Mouse (Mus musculus): ENCODE results near the gene Olfr504. TPM values are rescaled to one million over a fixed set of nuclear protein-coding genes. Genes with fewer than 3 reads are reported as not detected.

Gene Olfr504
- polyA plus RNA-seq, 1 experiment from 2014 or later: not detected

Other genes with a start within 250 kb of the Olfr504 start
- gene Olfr492, start 242.1 kb downstream of the Olfr504 start, polyA plus RNA-seq (2014; fragmentation: Nextera tagmentation; extraction: Ambion mirVana): not detected in 2 replicates
- not detected in 2 replicates for gene Olfr493, start 218.8 kb downstream of the Olfr504 start, polyA plus RNA-seq (2014; fragmentation: Nextera tagmentation; extraction: Ambion mirVana)
- gene Olfr494, start 200.5 kb downstream of the Olfr504 start, polyA plus RNA-seq (2014; fragmentation: Nextera tagmentation; extraction: Ambion mirVana): not detected in 2 replicates
- not detected in 2 replicates for gene Olfr495, start 172.6 kb downstream of the Olfr504 start, polyA plus RNA-seq (2014; fragmentation: Nextera tagmentation; extraction: Ambion mirVana)
- gene Olfr497, start 145.4 kb downstream of the Olfr504 start, polyA plus RNA-seq (2014; fragmentation: Nextera tagmentation; extraction: Ambion mirVana): not detected in 2 replicates
- gene Olfr498, start 100.5 kb downstream of the Olfr504 start, polyA plus RNA-seq (2014; fragmentation: Nextera tagmentation; extraction: Ambion mirVana): not detected in 2 replicates
- gene Olfr502, start 40.7 kb downstream of the Olfr504 start, polyA plus RNA-seq (2014; fragmentation: Nextera tagmentation; extraction: Ambion mirVana): not detected in 2 replicates
- gene Olfr503, start 21.3 kb downstream of the Olfr504 start, polyA plus RNA-seq (2014; fragmentation: Nextera tagmentation; extraction: Ambion mirVana): not detected in 2 replicates
- not detected in 2 replicates for gene Olfr506, start 45.0 kb upstream of the Olfr504 start, polyA plus RNA-seq (2014; fragmentation: Nextera tagmentation; extraction: Ambion mirVana)
- not detected in 2 replicates for gene Olfr507, start 56.0 kb upstream of the Olfr504 start, polyA plus RNA-seq (2014; fragmentation: Nextera tagmentation; extraction: Ambion mirVana)
- not detected in 2 replicates for gene Olfr508, start 64.2 kb upstream of the Olfr504 start, polyA plus RNA-seq (2014; fragmentation: Nextera tagmentation; extraction: Ambion mirVana)
- not detected in 2 replicates for gene Olfr509, start 86.1 kb upstream of the Olfr504 start, polyA plus RNA-seq (2014; fragmentation: Nextera tagmentation; extraction: Ambion mirVana)
- gene Olfr510, start 100.6 kb upstream of the Olfr504 start, polyA plus RNA-seq (2014; fragmentation: Nextera tagmentation; extraction: Ambion mirVana): not detected in 2 replicates
- gene Olfr512, start 147.5 kb upstream of the Olfr504 start, polyA plus RNA-seq (2014; fragmentation: Nextera tagmentation; extraction: Ambion mirVana): not detected in 2 replicates
- not detected in 2 replicates for gene Olfr513, start 185.2 kb upstream of the Olfr504 start, polyA plus RNA-seq (2014; fragmentation: Nextera tagmentation; extraction: Ambion mirVana)

All from limb, embryonic 11.5 days (tissue).